Mouse (Mus musculus) CH12.LX (cell line): ENCODE data around the gene Gm527. TPM values are rescaled to one million over a fixed set of nuclear protein-coding genes. Genes with fewer than 3 reads are reported as not detected.

Experiments used
- DNase-seq: peaks from one replicate; pipeline ENCODE4 v3.0.0-alpha.2; 2013; ENCODE audit errors: extremely low read depth
- H3K27ac ChIP-seq: 2 replicates; pipeline ENCODE4 v1.5.1; 2012; ENCODE audit warnings: low read depth, mild to moderate bottlenecking, control low read depth, moderate library complexity; ENCODE audit not compliant: insufficient read depth
- H3K27me3 ChIP-seq: replicated peaks from 2 replicates; pipeline ENCODE3; 2012; ENCODE audit warnings: inconsistent platforms
- H3K36me3 ChIP-seq, 2 experiments: replicated peaks in 1 of 2; 2 replicates each; pipeline versions ENCODE3 to v1.6.1; 2012; ENCODE audit warnings: inconsistent platforms in 1 of 2, low read length in 1 of 2, mild to moderate bottlenecking in 1 of 2, mixed read lengths in 1 of 2, moderate library complexity in 1 of 2; ENCODE audit not compliant: control insufficient read depth in 1 of 2, insufficient read depth in 1 of 2
- H3K4me1 ChIP-seq, 2 experiments: 2 replicates each; pipeline ENCODE4 v1.6.1; 2012; ENCODE audit warnings: inconsistent platforms in 1 of 2, moderate library complexity in 1 of 2; ENCODE audit not compliant: insufficient read depth in 2 of 2, control insufficient read depth in 1 of 2
- H3K4me2 ChIP-seq: 2 replicates; pipeline ENCODE4 v1.6.1; 2012; ENCODE audit warnings: low read depth, mild to moderate bottlenecking, control low read depth; ENCODE audit not compliant: poor library complexity, insufficient read depth, severe bottlenecking
- H3K4me3 ChIP-seq, 3 experiments: fragments of 150-350 bp in 1 of 3; sonication (generic) in 1 of 3; replicated peaks in 1 of 3; 2 replicates each; pipeline versions ENCODE3 to v1.5.1; 2011 to 2012; ENCODE audit warnings: low read depth in 2 of 3, low read length in 2 of 3, mild to moderate bottlenecking in 2 of 3, moderate library complexity in 2 of 3, control low read depth in 1 of 3, improper control_type of control experiment in 1 of 3, inconsistent platforms in 1 of 3, mixed read lengths in 1 of 3; ENCODE audit not compliant: poor library complexity in 1 of 3
- H3K79me2 ChIP-seq: replicated peaks from 2 replicates; pipeline ENCODE4 v1.6.1; 2012; ENCODE audit warnings: mild to moderate bottlenecking, moderate library complexity; ENCODE audit not compliant: control insufficient read depth, poor library complexity, insufficient read depth, severe bottlenecking; ENCODE audit errors: extremely low read depth
- H3K9ac ChIP-seq: 2 replicates; pipeline ENCODE4 v1.6.1; 2012; ENCODE audit warnings: low read depth, mild to moderate bottlenecking, control low read depth, moderate library complexity; ENCODE audit not compliant: insufficient read depth
- H3K9me3 ChIP-seq: replicated peaks from 2 replicates; pipeline ENCODE3; 2012; ENCODE audit warnings: low read length, inconsistent platforms, mixed read lengths
- CHD2 ChIP-seq: IDR thresholded peaks from 2 replicates; pipeline ENCODE4 v1.6.1; 2011; ENCODE audit warnings: low read length, improper control_type of control experiment
- ETS1 ChIP-seq: conservative IDR thresholded peaks from 2 replicates; pipeline ENCODE4 v1.6.1; 2012; ENCODE audit warnings: low read depth, mild to moderate bottlenecking, inconsistent platforms, low read length, improper control_type of control experiment, moderate library complexity
- IRF4 ChIP-seq: IDR thresholded peaks from 2 replicates; pipeline ENCODE4 v1.6.1; 2014; ENCODE audit warnings: low read depth, mild to moderate bottlenecking, inconsistent platforms, low read length, improper control_type of control experiment
- JUND ChIP-seq: conservative IDR thresholded peaks from 2 replicates; pipeline ENCODE4 v1.6.1; 2011; ENCODE audit warnings: low read depth, low read length, improper control_type of control experiment
- KAT2A ChIP-seq: IDR thresholded peaks from 2 replicates; pipeline ENCODE4 v1.6.1; 2012; ENCODE audit warnings: low read length, improper control_type of control experiment, inconsistent platforms; ENCODE audit not compliant: insufficient replicate concordance
- MAFK ChIP-seq: IDR thresholded peaks from 2 replicates; pipeline ENCODE4 v1.6.1; 2011; ENCODE audit warnings: low read length, improper control_type of control experiment; ENCODE audit not compliant: insufficient replicate concordance
- MAX ChIP-seq: IDR thresholded peaks from 2 replicates; pipeline ENCODE4 v1.6.1; 2011; ENCODE audit warnings: low read length, improper control_type of control experiment
- MAZ ChIP-seq: IDR thresholded peaks from 2 replicates; pipeline ENCODE4 v1.6.1; 2012; ENCODE audit warnings: low read depth, mild to moderate bottlenecking, inconsistent platforms, low read length, improper control_type of control experiment, moderate library complexity
- MEF2A ChIP-seq: IDR thresholded peaks from 2 replicates; pipeline ENCODE4 v1.6.1; 2014; ENCODE audit warnings: low read depth, mild to moderate bottlenecking, inconsistent platforms, low read length, improper control_type of control experiment, borderline replicate concordance
- MYC ChIP-seq: IDR thresholded peaks from 2 replicates; pipeline ENCODE4 v1.6.1; 2011; ENCODE audit warnings: low read depth, mild to moderate bottlenecking, improper control_type of control experiment, low read length
- NELFE ChIP-seq: IDR thresholded peaks from 2 replicates; pipeline ENCODE4 v1.6.1; 2011; ENCODE audit warnings: low read depth, low read length, improper control_type of control experiment
- NRF1 ChIP-seq: IDR thresholded peaks from 2 replicates; pipeline ENCODE4 v1.6.1; 2014; ENCODE audit warnings: low read depth, mild to moderate bottlenecking, inconsistent platforms, low read length, improper control_type of control experiment, moderate library complexity
- PAX5 ChIP-seq: IDR thresholded peaks from 2 replicates; pipeline ENCODE4 v1.6.1; 2012; ENCODE audit warnings: low read length, inconsistent platforms, mixed read lengths
- POLR2AphosphoS2 ChIP-seq: IDR thresholded peaks from 2 replicates; pipeline ENCODE4 v1.6.1; 2011; ENCODE audit warnings: low read depth, low read length, improper control_type of control experiment
- RAD21 ChIP-seq: IDR thresholded peaks from 2 replicates; pipeline ENCODE4 v1.6.1; 2011; ENCODE audit warnings: low read depth, mild to moderate bottlenecking, low read length, improper control_type of control experiment, moderate library complexity
- RCOR1 ChIP-seq: conservative IDR thresholded peaks from 2 replicates; pipeline ENCODE4 v1.6.1; 2012; ENCODE audit warnings: low read depth, mild to moderate bottlenecking, inconsistent platforms, low read length, improper control_type of control experiment
- TBP ChIP-seq: conservative IDR thresholded peaks from 2 replicates; pipeline ENCODE4 v1.6.1; 2011; ENCODE audit warnings: low read depth, low read length, improper control_type of control experiment
- TCF12 ChIP-seq: IDR thresholded peaks from 2 replicates; pipeline ENCODE4 v1.6.1; 2014; ENCODE audit warnings: low read depth, mild to moderate bottlenecking, inconsistent platforms, low read length, improper control_type of control experiment
- UBTF ChIP-seq: IDR thresholded peaks from 2 replicates; pipeline ENCODE4 v1.6.1; 2012; ENCODE audit warnings: low read depth, mild to moderate bottlenecking, inconsistent platforms, low read length, improper control_type of control experiment, moderate library complexity
- USF1 ChIP-seq: IDR thresholded peaks from 2 replicates; pipeline ENCODE4 v1.6.1; 2014; ENCODE audit warnings: low read depth, mild to moderate bottlenecking, inconsistent platforms, low read length, improper control_type of control experiment
- USF2 ChIP-seq: conservative IDR thresholded peaks from 2 replicates; pipeline ENCODE4 v1.6.1; 2011; ENCODE audit warnings: low read depth, low read length, improper control_type of control experiment
- ZNF384 ChIP-seq: IDR thresholded peaks from 2 replicates; pipeline ENCODE4 v1.6.1; 2012; ENCODE audit warnings: low read depth, low read length, improper control_type of control experiment, inconsistent platforms
- dilution Hi-C: fragments of 300-500 bp; cut with MboI; formaldehyde crosslinking; loops from 2 replicates; pipeline ENCODE4 v1.14.3; 2020; ENCODE audit warnings: low sequenced_read_pairs; ENCODE audit not compliant: extremely low pct_unique_long_range_greater_than_20kb, extremely low pct_ligation_motif_present
- in situ Hi-C: fragments of 300-500 bp; cut with MboI; formaldehyde crosslinking; loops from 3 replicates; pipeline ENCODE4 v1.14.3; 2019; ENCODE audit warnings: low sequenced_read_pairs, low pct_ligation_motif_present, low pct_unique_long_range_greater_than_20kb, mixed read lengths
- polyA plus RNA-seq: library from polyadenylated mRNA; unstranded; fragments of >175 nt; gene quantifications from 2 replicates; pipeline ENCODE4 v1.2.1, GENCODE M21; 2012; ENCODE audit warnings: low read depth; ENCODE audit not compliant: insufficient read length
- total RNA-seq, 2 experiments: library from RNA; depleted of rRNA; stranded (reverse); fragments of 300-350 nt in 1 of 2; fragments of >200 nt in 1 of 2; gene quantifications; 2 replicates each; pipeline ENCODE4 v1.2.3; 2012 to 2014

Gm527 gene
- total and polyA plus RNA-seq, 3 experiments = 0.93 to 2.6 (median 1.7) TPM

DNA sequence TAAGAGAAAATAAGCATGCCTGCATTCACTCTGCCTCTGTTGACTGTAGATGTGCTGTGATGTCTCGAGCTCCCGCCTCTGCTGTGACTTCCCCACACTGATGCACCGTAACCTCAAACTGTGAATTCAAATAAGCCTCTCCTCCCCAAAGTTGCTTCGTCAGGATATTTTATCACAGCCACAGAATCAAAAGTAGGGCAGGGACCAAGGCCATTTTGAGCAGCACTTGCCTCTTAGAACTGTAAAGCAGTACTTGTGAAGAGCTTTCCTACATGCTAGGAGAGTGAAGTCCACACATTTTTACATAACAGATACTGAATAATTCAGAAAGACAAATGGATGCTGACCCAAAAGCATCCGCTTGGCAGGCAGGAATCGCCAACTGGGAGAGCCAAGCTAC is 4.7 kb upstream of the Gm527 start:
- in situ Hi-C loops = no loop called here
- Histone ChIP-seq H3K27me3 (peaks cover 11% of the 10 kb centered on the region), H3K79me2 (no peaks in the 10 kb centered on the region), H3K4me3 (no peak overlapping the region), H3K27ac (no peak overlapping the region), H3K9ac (no peak overlapping the region), H3K4me1 (peaks cover 0 to 5% of the 10 kb centered on the region in 2 experiments; a peak in 2 of 4 replicates), H3K4me2 (peak overlapping the region; percentile 56; the same call in 1 of the 2 replicates), H3K36me3 (no peaks in the 10 kb centered on the region), H3K9me3 (no peaks in the 10 kb centered on the region)
- DNase-seq = no peak
- dilution Hi-C loops = no loop called here
- TF ChIP-seq NRF1 = no peak
- no peak for TF ChIP-seq USF2
- no peak for TF ChIP-seq CHD2
- no peak for TF ChIP-seq MAZ
- no peak for TF ChIP-seq ETS1
- TF ChIP-seq ZNF384 = no peak
- TF ChIP-seq, all 38 proteins: peak for 0

DNA sequence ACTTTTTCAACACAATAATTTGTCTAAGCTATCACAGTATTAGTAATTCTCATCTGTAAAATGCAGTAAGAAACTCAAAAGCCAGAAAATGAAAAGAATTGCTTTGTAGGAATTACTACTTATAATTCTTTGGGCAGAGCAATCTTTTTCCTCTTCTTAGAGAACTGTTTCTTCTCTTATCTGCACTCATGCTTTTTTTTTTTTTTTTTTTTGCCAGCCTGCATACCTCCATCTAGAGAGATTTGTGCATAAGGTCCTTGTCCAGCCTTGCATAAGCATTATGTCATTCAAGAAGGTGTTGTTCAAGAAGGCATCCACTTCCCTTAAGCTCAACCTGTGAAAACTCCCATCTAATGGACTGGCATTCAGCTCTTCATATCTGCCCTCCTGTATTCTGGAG is 971 bp upstream of the Gm527 start:
- Histone ChIP-seq H3K36me3 (no peaks in the 10 kb centered on the region), H3K4me3 (no peak overlapping the region), H3K79me2 (no peaks in the 10 kb centered on the region), H3K9ac (no peak overlapping the region), H3K4me1 (peaks cover 0 to 9% of the 10 kb centered on the region in 2 experiments; a peak in 2 of 4 replicates), H3K9me3 (no peaks in the 10 kb centered on the region), H3K27ac (no peak overlapping the region), H3K4me2 (no peak overlapping the region), H3K27me3 (peaks cover 19% of the 10 kb centered on the region)
- no peak for DNase-seq
- dilution Hi-C loops = no loop called here
- TF ChIP-seq MEF2A (no peak), TBP (no peak), NRF1 (no peak), RAD21 (no peak), POLR2AphosphoS2 (no peak), TCF12 (no peak), MAX (no peak), USF1 (no peak), ETS1 (no peak), MAZ (no peak), MAFK (no peak), IRF4 (no peak), PAX5 (no peak), NELFE (no peak), MYC (no peak), JUND (no peak), RCOR1 (no peak), KAT2A (no peak), ZNF384 (no peak), UBTF (no peak)
- in situ Hi-C loops = no loop called here
